ENCODE assay signal across 22 mouse cellular contexts in the genomic region with DNA sequence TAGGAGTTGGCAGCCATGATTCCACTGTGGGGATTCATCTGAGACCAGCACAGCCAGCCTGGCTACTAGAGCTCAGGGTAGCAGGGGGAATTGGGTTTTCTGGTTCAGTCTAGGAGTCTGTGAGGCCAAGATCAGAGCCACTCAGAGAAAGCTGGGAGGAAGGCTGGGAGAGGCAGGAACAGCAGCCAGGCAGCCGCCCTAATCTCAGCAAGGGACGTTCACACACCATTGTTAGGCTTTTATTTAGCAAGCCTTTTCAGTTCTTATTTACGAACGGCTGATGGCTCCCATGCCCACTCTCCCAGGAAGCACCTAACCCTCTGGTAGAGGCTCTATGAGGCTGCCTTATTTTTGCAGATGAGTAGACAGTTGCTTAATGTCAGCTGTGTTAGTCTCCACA. TPM values are rescaled to one million over a fixed set of nuclear protein-coding genes. Genes with fewer than 3 reads are reported as not detected.
DNase-seq lines count a peak whose midpoint lies in the region; ATAC-seq and TF ChIP-seq lines count a peak whose summit lies in the region.
"Had no signal": no experiment of that assay in that cellular context is flagged by ENCODE, and none has a peak within 500 bp of the region (broad histone marks: within the 10 kb centered on the region; RNA-seq: fewer than 3 reads in every experiment).

No protein-coding gene starts in this region.

- H3K9ac ChIP-seq in lung, embryonic 15.5 days = no peak overlapping the region
- no peak overlapping the region for H3K9ac ChIP-seq in ES-E14 (ENCODE audit: insufficient read depth, low read depth, low read length, poor library complexity, severe bottlenecking)
- H3K9ac ChIP-seq: limb, embryonic 13.5 days; liver, embryonic 12.5 days; lung, embryonic 14.5 days had no signal

- 41% methylated on average over 4 of the region's 4 CpGs for WGBS in heart, embryonic 10.5 days
- 48% methylated on average over 4 of the region's 4 CpGs for WGBS in lung, embryonic 15.5 days
- WGBS in lung, adult 2 months = 49% methylated on average over 4 of the region's 4 CpGs
- WGBS in thymus, adult 2 months = 93% methylated on average over 4 of the region's 4 CpGs

- H3K4me2 ChIP-seq in lung, embryonic 15.5 days = no peak overlapping the region
- H3K4me2 ChIP-seq: limb, embryonic 13.5 days; liver, embryonic 12.5 days; lung, embryonic 14.5 days had no signal

- peaks cover 39% of the 10 kb centered on the region for H3K27me3 ChIP-seq in heart, embryonic 10.5 days (ENCODE audit: insufficient read depth, poor library complexity, severe bottlenecking)
- H3K27me3 ChIP-seq in lung, embryonic 15.5 days = peaks cover 14% of the 10 kb centered on the region
- no peaks in the 10 kb centered on the region; the same call in 1 of the 2 replicates for H3K27me3 ChIP-seq in thymus, adult 2 months (ENCODE audit: control insufficient read depth, insufficient read depth, low read length)

- no peaks in the 10 kb centered on the region for H3K36me3 ChIP-seq in heart, embryonic 10.5 days
- H3K36me3 ChIP-seq in lung, embryonic 15.5 days = no peaks in the 10 kb centered on the region
- H3K36me3 ChIP-seq in ES-E14 (ENCODE audit: control insufficient read depth, insufficient read depth, low read length, poor library complexity, severe bottlenecking) = peaks cover 25% of the 10 kb centered on the region
- no peaks in the 10 kb centered on the region for H3K36me3 ChIP-seq in thymus, adult 2 months (ENCODE audit: control insufficient read depth, insufficient read depth, low read length)
- H3K36me3 ChIP-seq: limb, embryonic 13.5 days; liver, embryonic 12.5 days had no signal

- intact Hi-C loops in heart, postnatal 36 days (cut with DNase I) = loop anchor here (1.0 kb wide), 1 partner anchor 27 kb away; no protein-coding TSS in a partner anchor
- intact Hi-C loops in left cerebral cortex, postnatal 36 days (cut with DNase I) = no loop called here

- no peaks in the 10 kb centered on the region for H3K9me3 ChIP-seq in heart, embryonic 10.5 days
- H3K9me3 ChIP-seq in lung, embryonic 15.5 days = no peaks in the 10 kb centered on the region
- H3K9me3 ChIP-seq in ES-E14 (ENCODE audit: control insufficient read depth, insufficient read depth, low read depth, low read length) = no peaks in the 10 kb centered on the region
- H3K9me3 ChIP-seq: limb, embryonic 13.5 days; liver, embryonic 12.5 days; megakaryocyte, embryonic 14.5 days had no signal

- H3K4me1 ChIP-seq in heart, embryonic 10.5 days = peaks cover 3% of the 10 kb centered on the region; the same call in 1 of the 2 replicates
- no peaks in the 10 kb centered on the region for H3K4me1 ChIP-seq in lung, embryonic 15.5 days
- no peaks in the 10 kb centered on the region for H3K4me1 ChIP-seq in lung, adult 2 months (ENCODE audit: control insufficient read depth, insufficient read depth, low read length)
- peaks cover 7 to 17% of the 10 kb centered on the region in 2 experiments; a peak in 2 of 4 replicates for H3K4me1 ChIP-seq in ES-E14 (ENCODE audit: control insufficient read depth in 2 of 2, insufficient read depth in 2 of 2, low read length in 2 of 2, poor library complexity in 1 of 2)
- no peaks in the 10 kb centered on the region for H3K4me1 ChIP-seq in thymus, adult 2 months (replicated peaks; ENCODE audit: control insufficient read depth, insufficient read depth, low read length)
- H3K4me1 ChIP-seq: limb, embryonic 13.5 days; liver, embryonic 12.5 days had no signal

- peak; percentile 70 for DNase-seq in heart, embryonic 10.5 days (ENCODE audit: low spot score)
- no peak for DNase-seq in heart, postnatal 36 days
- no peak for DNase-seq in lung, adult 2 months
- no peak for DNase-seq in ES-E14 (ENCODE audit: low read depth, low spot score)
- DNase-seq in thymus, adult 2 months = no peak
- no peak for DNase-seq in left cerebral cortex, postnatal 36 days (ENCODE audit: low spot score in 2 of 2)
- DNase-seq: cerebellum, adult 11 months; cerebellum, adult 9-11 months; gastrocnemius, postnatal 10 days; lung, embryonic 14.5 days; lung, postnatal 36 days; right cerebral cortex, postnatal 4 days; thymus, postnatal 25 days had no signal

- no peak for TF ChIP-seq POLR2A in lung, adult 2 months (IDR thresholded peaks at IDR 0.05; ENCODE audit: borderline replicate concordance, extremely low read depth, low read depth, low read length)
- no peak for TF ChIP-seq POLR2A in thymus, adult 2 months (IDR thresholded peaks at IDR 0.05; ENCODE audit: control insufficient read depth, extremely low read depth, insufficient read depth, low read length, poor library complexity)

- no peak overlapping the region for H3K27ac ChIP-seq in heart, embryonic 10.5 days
- H3K27ac ChIP-seq in lung, embryonic 15.5 days = 0 out of 2 replicates have a peak overlapping the region, but pooled peaks have one; percentile 10
- peak overlapping the region; percentile 60; the same call in 1 of the 2 replicates for H3K27ac ChIP-seq in ES-E14 (ENCODE audit: insufficient read depth, low read depth, low read length, poor library complexity, severe bottlenecking)
- H3K27ac ChIP-seq in thymus, adult 2 months (ENCODE audit: control insufficient read depth, insufficient read depth, low read length) = no peak overlapping the region
- H3K27ac ChIP-seq: limb, embryonic 13.5 days; liver, embryonic 12.5 days had no signal

- no peak for TF ChIP-seq CTCF in lung, adult 2 months (IDR thresholded peaks at IDR 0.05; ENCODE audit: insufficient read depth, low read length)
- no peak for TF ChIP-seq CTCF in thymus, adult 2 months (IDR thresholded peaks at IDR 0.05; ENCODE audit: borderline replicate concordance, control insufficient read depth, extremely low read depth, insufficient read depth, low read length, poor library complexity)

- ATAC-seq in lung, embryonic 15.5 days (ENCODE audit: borderline replicate concordance, extremely low read depth, low FRiP score, low TSS enrichment) = no peak
- ATAC-seq: hindbrain, embryonic 16.5 days; intestine, embryonic 16.5 days; liver, embryonic 12.5 days had no signal

- H3K4me3 ChIP-seq in heart, embryonic 10.5 days = no peak overlapping the region
- H3K4me3 ChIP-seq in lung, embryonic 15.5 days = no peak overlapping the region
- no peak overlapping the region for H3K4me3 ChIP-seq in lung, adult 2 months (replicated peaks; ENCODE audit: extremely low read depth, low read depth, low read length)
- no peak overlapping the region for H3K4me3 ChIP-seq in ES-E14 (ENCODE audit: insufficient read depth in 1 of 2, low read depth in 1 of 2, low read length in 2 of 2, poor library complexity in 1 of 2, severe bottlenecking in 1 of 2)
- H3K4me3 ChIP-seq in thymus, adult 2 months (ENCODE audit: control insufficient read depth, insufficient read depth, low read length) = no peak overlapping the region
- H3K4me3 ChIP-seq: limb, embryonic 13.5 days; liver, embryonic 12.5 days; megakaryocyte, embryonic 14.5 days had no signal

- in situ Hi-C loops in ES-E14 (cut with MboI; ENCODE audit: low sequenced_read_pairs in 2 of 2, unreplicated experiment in 2 of 2) = no loop called here

TF ChIP-seq in ES-E14, 5 proteins besides CTCF, POLR2A, EP300 and RAD21:
- no peak for TF ChIP-seq ZNF384 (IDR thresholded peaks at IDR 0.05; ENCODE audit: low read depth, low read length)
- TF ChIP-seq CHD2 (IDR thresholded peaks at IDR 0.05; ENCODE audit: low read depth, low read length) = no peak
- no peak for TF ChIP-seq HCFC1 (IDR thresholded peaks at IDR 0.05; ENCODE audit: borderline replicate concordance, insufficient read depth, low read length)
TF ChIP-seq in ES-E14: peak in this region for 0.

RNA-seq across cellular contexts. Expression of a gene that starts 6.5 kb away (rescaled TPM):
- 1.9 and 7.2 TPM in 2 replicates for polyA plus RNA-seq in heart, embryonic 10.5 days (2016; fragmentation: Nextera tagmentation; extraction: Ambion mirVana)
- total RNA-seq in heart, postnatal 36 days (2021) = 10 to 100 TPM; 39.7 to 50.1 TPM
- 7.8 and 9.0 TPM in 2 replicates for polyA plus RNA-seq in lung, embryonic 15.5 days (2015; fragmentation: Nextera tagmentation; extraction: Ambion mirVana)
- 2.4 and 5.5 TPM in 2 replicates for polyA plus RNA-seq in lung, adult 2 months (2012; rRNA removed)
- 22.4 and 54.6 TPM in 2 replicates for total RNA-seq in ES-E14 (2012; rRNA removed)
- 3.4 and 5.0 TPM in 2 replicates for polyA plus RNA-seq in thymus, adult 2 months (2012; rRNA removed)
- 1 to 10 TPM in 1 of 2 experiments, under 1 TPM in 1; 0.89 to 1.4 TPM for total RNA-seq in left cerebral cortex, postnatal 36 days (2021)
- total RNA-seq: granulocyte monocyte progenitor cell, adult 5-6 weeks; midbrain, postnatal 0 days had no signal
- polyA plus RNA-seq: C2C12 had no signal

RNA-seq across cellular contexts. Expression of a gene that starts 44.6 kb away (rescaled TPM):
- polyA plus RNA-seq in heart, embryonic 10.5 days (2016; fragmentation: Nextera tagmentation; extraction: Ambion mirVana) = 8.1 and 9.1 TPM in 2 replicates
- total RNA-seq in heart, postnatal 36 days (2021) = 10 to 100 TPM; 16.6 to 21.6 TPM
- 5.9 and 7.7 TPM in 2 replicates for polyA plus RNA-seq in lung, embryonic 15.5 days (2015; fragmentation: Nextera tagmentation; extraction: Ambion mirVana)
- polyA plus RNA-seq in lung, adult 2 months (2012; rRNA removed) = 47.3 and 54.8 TPM in 2 replicates
- 16.0 and 18.3 TPM in 2 replicates for total RNA-seq in ES-E14 (2012; rRNA removed)
- 46.8 and 50.3 TPM in 2 replicates for polyA plus RNA-seq in thymus, adult 2 months (2012; rRNA removed)
- total RNA-seq in left cerebral cortex, postnatal 36 days (2021) = 10 to 100 TPM; 91.1 to 94.2 TPM

Comparison
In these comparisons a context has a peak if more than half of its experiments do, and no peak if none do; other contexts are left out.
1. H3K27ac ChIP-seq: peak in lung, embryonic 15.5 days (single experiment) and ES-E14 (single experiment); none in heart, embryonic 10.5 days (single experiment) and thymus, adult 2 months (single experiment).